Mouse (Mus musculus): ENCODE measurements around the gene Klhdc2.

The Klhdc2 gene

DNA sequence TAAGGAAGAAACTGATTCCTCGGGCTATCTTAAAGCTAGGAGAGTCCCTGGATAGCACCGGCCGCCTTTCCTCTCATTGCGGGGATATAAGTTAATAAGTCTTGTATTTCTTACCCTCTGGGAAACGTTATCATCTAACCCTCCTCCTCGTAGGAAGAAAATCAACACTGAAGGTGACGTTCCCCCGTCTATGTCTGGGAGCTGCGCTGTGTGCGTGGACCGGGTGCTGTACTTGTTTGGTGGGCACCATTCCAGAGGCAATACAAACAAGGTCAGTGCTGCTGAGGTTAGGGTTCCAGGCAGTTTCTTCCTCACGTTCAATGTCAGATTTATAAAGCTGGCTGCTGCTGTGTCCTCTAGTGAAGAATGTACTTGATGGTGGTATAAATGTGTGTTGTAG, 5.7 kb downstream of the Klhdc2 start:
- no peak for DNase-seq

DNA sequence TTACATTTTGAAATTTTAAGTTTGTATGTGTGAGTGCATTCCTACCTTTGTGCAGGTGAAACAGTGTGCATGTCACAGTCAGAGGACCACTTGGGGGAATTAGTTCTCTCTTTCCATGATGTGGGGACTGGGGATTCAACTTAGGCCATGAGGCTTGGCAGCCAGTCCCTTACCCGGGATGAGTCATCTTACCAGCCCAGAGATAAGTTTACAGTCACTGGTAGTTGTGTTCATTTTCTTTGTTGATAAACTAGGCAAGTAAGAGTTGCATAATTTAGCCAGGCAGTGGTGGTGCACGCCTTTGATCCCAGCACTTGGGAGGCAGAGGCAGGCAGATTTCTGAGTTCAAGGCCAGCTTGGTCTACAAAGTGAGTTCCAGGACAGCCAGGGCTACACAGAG, 7.6 kb downstream of the Klhdc2 start:
- DNase-seq = no peak

GRCm38 (mm10) chr12:69306333-69306732, 9.9 kb downstream of the Klhdc2 start:
- no peak for DNase-seq

DNA sequence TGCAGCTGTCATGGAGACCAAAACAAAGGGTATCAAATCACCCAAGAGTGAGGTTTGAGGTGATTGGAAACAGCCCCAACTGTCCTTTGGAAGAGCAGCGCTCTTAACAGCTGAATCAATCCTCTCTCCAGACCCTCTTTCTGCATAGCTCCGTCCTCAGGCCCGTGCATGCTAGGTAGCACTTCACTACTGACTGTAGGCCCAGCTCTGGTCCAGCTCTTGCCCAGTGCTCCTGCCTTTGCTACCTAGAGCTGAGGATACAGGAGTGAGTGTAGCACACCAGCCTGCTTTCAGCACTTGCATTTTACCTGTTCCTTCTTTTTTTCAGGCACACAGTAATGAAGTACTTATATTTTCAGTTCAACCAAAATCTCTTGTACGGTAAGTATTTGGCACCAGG, 13.2 kb downstream of the Klhdc2 start:
- DNase-seq = no peak

DNA sequence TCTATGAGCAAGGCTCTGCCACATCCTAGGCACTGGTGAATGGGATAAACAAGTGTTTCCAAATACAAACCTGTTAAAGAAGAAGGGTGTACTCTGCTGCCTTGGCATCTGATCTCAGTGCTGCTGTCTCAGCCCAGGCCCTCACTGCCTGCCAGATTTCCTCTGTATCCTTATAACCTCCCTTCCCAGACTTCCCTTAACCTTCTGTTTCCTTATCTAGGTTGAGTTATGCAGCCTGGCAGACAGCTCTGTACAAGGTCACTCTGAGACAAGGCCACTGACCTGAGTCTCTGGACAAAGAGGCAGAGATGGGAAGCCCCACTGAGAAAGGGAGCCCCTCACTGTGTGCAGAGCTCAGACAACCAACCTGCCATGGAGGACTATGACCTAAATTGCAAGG, 21.9 kb downstream of the Klhdc2 start:
- no peak for DNase-seq

DNA sequence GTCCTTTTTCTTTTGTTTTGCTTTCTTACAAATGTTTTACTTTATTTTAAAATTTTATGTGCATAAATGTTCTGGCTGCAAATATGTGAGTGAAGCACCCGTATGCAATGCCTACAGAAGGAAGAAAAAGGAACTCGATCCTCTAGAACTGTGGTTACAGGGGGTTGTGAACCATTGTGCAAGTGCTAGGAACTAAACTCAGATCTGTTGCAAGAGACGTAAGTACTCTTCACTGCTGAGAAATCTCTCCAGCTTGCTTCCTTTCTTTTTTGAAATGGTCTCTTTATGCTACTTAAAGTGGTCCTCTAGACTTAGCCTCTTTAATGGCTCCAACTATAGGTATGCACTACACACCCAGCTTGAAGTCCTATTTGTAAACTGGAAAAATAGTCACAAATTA, 34.7 kb downstream of the Klhdc2 start:
- no peak for DNase-seq

DNA sequence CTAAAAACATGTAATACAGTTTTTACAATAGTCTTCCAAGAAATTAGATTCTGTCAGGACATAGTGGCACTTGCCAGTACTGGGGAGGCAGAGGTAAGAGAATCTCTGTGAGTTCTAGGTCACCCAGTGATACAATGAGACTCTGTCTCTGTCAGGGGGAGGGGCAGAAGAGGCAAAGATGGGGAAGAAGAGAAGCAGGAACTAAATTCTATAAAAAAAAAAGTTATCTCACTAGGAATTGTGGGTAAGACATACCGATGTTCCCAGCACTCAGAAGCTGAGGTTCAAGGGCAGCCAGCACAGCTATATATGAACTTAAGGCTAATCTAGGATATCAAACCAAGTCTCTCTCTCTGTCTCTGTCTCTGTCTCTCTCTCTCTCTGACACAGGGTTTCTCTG, 35.7 kb downstream of the Klhdc2 start:
- DNase-seq = no peak

GRCm38 (mm10) chr12:69333547-69333946, 37.1 kb downstream of the Klhdc2 start:
- peak; percentile 52 for DNase-seq

GRCm38 (mm10) chr12:69349928-69350327, 53.4 kb downstream of the Klhdc2 start:
- DNase-seq = no peak

DNA sequence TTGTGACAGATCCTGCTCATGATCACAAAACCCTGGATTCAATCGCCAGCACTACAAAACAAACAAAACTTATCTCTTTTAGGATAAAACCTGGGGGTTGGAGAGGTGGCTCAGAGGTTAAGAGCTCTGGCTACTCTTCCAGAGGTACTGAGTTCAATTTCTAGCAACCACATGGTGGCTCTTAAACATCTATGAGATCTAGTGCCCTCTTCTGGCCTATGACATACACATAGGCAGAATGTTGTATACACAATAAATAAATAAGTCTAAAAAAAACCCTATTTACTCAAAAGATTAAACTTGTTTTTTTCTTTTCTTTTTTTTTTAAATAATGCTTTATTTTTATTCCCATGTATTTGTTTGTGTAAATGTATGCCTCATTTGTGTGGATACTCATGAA, 55.2 kb downstream of the Klhdc2 start:
- no peak for DNase-seq

- DNase-seq = peak; percentile 94
These were observed 60.2 kb downstream of the Klhdc2 start, which contains the start of gene Nemf for GRCm38 (mm10) chr12:69356546-69357299. Nemf (minus strand) TSS chr12:69357165.

DNA sequence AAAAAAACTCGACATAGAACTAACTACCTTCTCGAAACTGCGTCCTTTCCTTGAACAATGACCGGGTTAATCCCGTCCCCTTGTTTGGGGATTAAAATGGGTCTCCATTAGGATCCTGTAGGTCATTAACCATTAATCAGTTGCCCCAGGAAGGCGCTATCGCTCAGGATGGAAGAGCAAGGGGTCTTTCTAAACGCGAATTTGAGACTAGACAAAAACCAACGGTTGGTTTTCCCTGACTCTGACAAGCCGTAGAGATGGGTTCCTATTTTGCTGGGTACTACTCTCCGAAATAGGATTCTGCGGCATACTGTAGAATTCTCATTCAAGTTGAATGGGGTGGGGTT, 60.8 kb downstream of the Klhdc2 start:
- DNase-seq = no peak

All from retina, postnatal 1 day (tissue).